Mouse (Mus musculus) bone marrow, adult 2 months (tissue): ENCODE data around the gene Trp53tg5.

Experiments
- CTCF ChIP-seq: fragments of 200-500 bp; IDR thresholded peaks from 2 replicates; pipeline ENCODE4 v1.5.1; 2011; ENCODE audit warnings: low read length, control low read depth; ENCODE audit not compliant: control insufficient read depth, insufficient read depth
- POLR2A ChIP-seq: fragments of 200-500 bp; IDR thresholded peaks from 2 replicates; pipeline ENCODE4 v1.6.1; 2011; ENCODE audit warnings: low read depth, mild to moderate bottlenecking, control low read depth, low read length, borderline replicate concordance; ENCODE audit not compliant: control insufficient read depth

- no peak for TF ChIP-seq CTCF
- TF ChIP-seq POLR2A = no peak
Observed at GRCm38 (mm10) chr2:164428451-164428850, 45.1 kb downstream of the Trp53tg5 start.
